Mouse (Mus musculus): Measurements from ENCODE around the gene Gm11627.

Gene Gm11627

GRCm38 (mm10) chr11:102579165-102580033 lies at the start of gene Gm11627:
Gm11627 (minus strand) TSS chr11:102579461.
- in situ Hi-C loops (cut with MboI; ENCODE audit: low pct_unique_long_range_greater_than_20kb in 1 of 2, low sequenced_read_pairs in 2 of 2, unreplicated experiment in 1 of 2), result no loop called here

GRCm38 (mm10) chr11:102628529-102628928 lies 49.3 kb upstream of the Gm11627 start:
- in situ Hi-C loops (cut with MboI; ENCODE audit: low pct_unique_long_range_greater_than_20kb in 1 of 2, low sequenced_read_pairs in 2 of 2, unreplicated experiment in 1 of 2), result no loop called here

GRCm38 (mm10) chr11:102627171-102627931 lies 48.1 kb upstream of the Gm11627 start:
- in situ Hi-C loops (cut with MboI; ENCODE audit: low pct_unique_long_range_greater_than_20kb in 1 of 2, low sequenced_read_pairs in 2 of 2, unreplicated experiment in 1 of 2), result no loop called here

GRCm38 (mm10) chr11:102624888-102625407 lies 45.7 kb upstream of the Gm11627 start:
- in situ Hi-C loops (cut with MboI; ENCODE audit: low pct_unique_long_range_greater_than_20kb in 1 of 2, low sequenced_read_pairs in 2 of 2, unreplicated experiment in 1 of 2), result no loop called here

GRCm38 (mm10) chr11:102623876-102624789 lies 44.9 kb upstream of the Gm11627 start:
- in situ Hi-C loops (cut with MboI; ENCODE audit: low pct_unique_long_range_greater_than_20kb in 1 of 2, low sequenced_read_pairs in 2 of 2, unreplicated experiment in 1 of 2), result no loop called here

GRCm38 (mm10) chr11:102619449-102619848 lies 40.2 kb upstream of the Gm11627 start:
- in situ Hi-C loops (cut with MboI; ENCODE audit: low pct_unique_long_range_greater_than_20kb in 1 of 2, low sequenced_read_pairs in 2 of 2, unreplicated experiment in 1 of 2), result no loop called here

GRCm38 (mm10) chr11:102611317-102611705 lies 32.0 kb upstream of the Gm11627 start:
- in situ Hi-C loops (cut with MboI; ENCODE audit: low pct_unique_long_range_greater_than_20kb in 1 of 2, low sequenced_read_pairs in 2 of 2, unreplicated experiment in 1 of 2), result no loop called here

- in situ Hi-C loops (cut with MboI; ENCODE audit: low pct_unique_long_range_greater_than_20kb in 1 of 2, low sequenced_read_pairs in 2 of 2, unreplicated experiment in 1 of 2), result no loop called here
Measured at GRCm38 (mm10) chr11:102610675-102611316, 31.5 kb upstream of the Gm11627 start.

- in situ Hi-C loops (cut with MboI; ENCODE audit: low pct_unique_long_range_greater_than_20kb in 1 of 2, low sequenced_read_pairs in 2 of 2, unreplicated experiment in 1 of 2), result no loop called here
Measured at GRCm38 (mm10) chr11:102610260-102610659, 31.0 kb upstream of the Gm11627 start.

GRCm38 (mm10) chr11:102609483-102609882 lies 30.2 kb upstream of the Gm11627 start:
- in situ Hi-C loops (cut with MboI; ENCODE audit: low pct_unique_long_range_greater_than_20kb in 1 of 2, low sequenced_read_pairs in 2 of 2, unreplicated experiment in 1 of 2), result loop anchor here in 1 of 2 experiments (5.0 kb wide), 1 partner anchor 38 kb away; no protein-coding TSS in a partner anchor

- in situ Hi-C loops (cut with MboI; ENCODE audit: low pct_unique_long_range_greater_than_20kb in 1 of 2, low sequenced_read_pairs in 2 of 2, unreplicated experiment in 1 of 2), result loop anchor here in 1 of 2 experiments (5.0 kb wide), 1 partner anchor 39 kb away; no protein-coding TSS in a partner anchor
Measured at GRCm38 (mm10) chr11:102608691-102609090, 29.4 kb upstream of the Gm11627 start.

- in situ Hi-C loops (cut with MboI; ENCODE audit: low pct_unique_long_range_greater_than_20kb in 1 of 2, low sequenced_read_pairs in 2 of 2, unreplicated experiment in 1 of 2), result loop anchor here in 1 of 2 experiments (5.0 kb wide), 1 partner anchor 39 kb away; no protein-coding TSS in a partner anchor
Measured at GRCm38 (mm10) chr11:102607686-102608548, 28.7 kb upstream of the Gm11627 start.

GRCm38 (mm10) chr11:102607201-102607600 lies 27.9 kb upstream of the Gm11627 start:
- in situ Hi-C loops (cut with MboI; ENCODE audit: low pct_unique_long_range_greater_than_20kb in 1 of 2, low sequenced_read_pairs in 2 of 2, unreplicated experiment in 1 of 2), result loop anchor here in 1 of 2 experiments (5.0 kb wide), 1 partner anchor 40 kb away; no protein-coding TSS in a partner anchor

GRCm38 (mm10) chr11:102606751-102607171 lies 27.5 kb upstream of the Gm11627 start:
- in situ Hi-C loops (cut with MboI; ENCODE audit: low pct_unique_long_range_greater_than_20kb in 1 of 2, low sequenced_read_pairs in 2 of 2, unreplicated experiment in 1 of 2), result loop anchor here in 1 of 2 experiments (5.0 kb wide), 1 partner anchor 41 kb away; no protein-coding TSS in a partner anchor

GRCm38 (mm10) chr11:102605553-102606416 lies 26.5 kb upstream of the Gm11627 start:
- in situ Hi-C loops (cut with MboI; ENCODE audit: low pct_unique_long_range_greater_than_20kb in 1 of 2, low sequenced_read_pairs in 2 of 2, unreplicated experiment in 1 of 2), result loop anchor here in 1 of 2 experiments (5.0 kb wide), 1 partner anchor 42 kb away; no protein-coding TSS in a partner anchor

Measured in mouse embryonic stem cell (cell line).